Mouse (Mus musculus) gastrocnemius, postnatal 10 days (tissue): ENCODE data around the gene Polr2f. TPM values are rescaled to one million over a fixed set of nuclear protein-coding genes. Genes with fewer than 3 reads are reported as not detected.

Experiments used
- DNase-seq: peaks from one replicate; pipeline ENCODE4 v3.0.0; 2021; ENCODE audit warnings: mixed read lengths
- total RNA-seq, 2 experiments: library from RNA; stranded (reverse); gene quantifications; 2 replicates each; pipeline ENCODE4 v1.2.3; 2021

The Polr2f gene
- total RNA-seq, 2 experiments from 2014 or later, result 73.5 to 80.9 TPM

DNA sequence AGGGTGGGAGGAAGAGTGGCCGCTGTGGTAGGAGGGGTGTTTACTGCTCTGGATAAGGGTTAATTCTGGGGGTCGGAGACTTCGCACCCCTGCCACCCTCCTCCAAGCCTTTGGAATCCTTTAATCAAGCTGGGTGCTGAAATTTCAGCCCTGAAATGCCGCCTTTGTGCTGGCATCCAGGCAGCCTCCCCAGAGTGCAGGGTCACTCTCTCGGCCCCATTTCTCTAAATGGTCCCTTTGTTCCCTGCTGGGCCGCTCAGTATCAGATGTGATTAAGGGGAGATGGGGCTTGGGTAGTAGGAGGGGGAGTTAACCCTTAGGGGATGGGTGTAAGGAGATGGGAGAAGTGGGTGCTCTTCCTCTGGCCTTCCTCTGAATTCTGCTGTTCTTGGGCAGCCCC lies 11.9 kb downstream of the Polr2f start:
- DNase-seq, result no peak

DNA sequence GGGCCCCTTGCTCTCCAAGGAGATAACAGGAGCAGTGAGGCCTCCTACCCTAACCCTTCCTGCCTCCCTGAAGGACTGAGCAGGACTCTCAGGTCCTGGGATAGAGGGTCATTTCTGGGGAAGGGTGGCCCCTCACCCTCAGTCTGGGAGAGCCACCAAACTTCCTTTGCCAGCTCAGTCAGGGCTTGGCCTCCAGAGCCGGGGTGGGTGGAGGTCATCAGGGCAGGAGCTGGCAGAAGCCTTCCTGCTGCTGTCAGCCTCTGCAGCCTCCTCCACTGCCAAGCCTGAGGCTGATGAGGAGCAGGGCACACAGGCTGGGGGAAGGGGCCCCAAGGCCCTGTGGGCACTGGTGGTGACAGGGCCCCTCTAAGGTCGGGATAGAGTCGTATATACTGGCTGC lies 14.8 kb downstream of the Polr2f start:
- DNase-seq, result no peak

DNA sequence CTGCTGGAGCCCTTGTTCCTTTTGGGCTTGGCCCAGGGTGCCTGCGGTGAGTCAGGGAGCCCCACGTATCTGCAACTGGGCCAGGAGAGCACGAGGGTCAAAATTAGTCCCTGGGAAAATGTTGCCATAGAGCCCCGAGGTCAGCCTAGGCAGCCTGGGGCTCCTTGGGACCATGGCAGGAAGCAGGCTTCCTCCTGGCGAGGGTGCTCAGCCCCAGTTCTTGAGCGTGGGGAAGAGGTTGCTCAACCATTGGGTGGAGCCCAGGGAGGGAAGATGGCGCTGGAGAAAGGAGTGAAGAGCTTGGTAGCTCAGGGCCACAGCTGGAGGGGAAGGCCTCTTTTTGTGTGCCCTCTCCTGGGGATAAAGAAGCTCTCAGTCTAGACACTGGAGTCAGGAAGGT lies 21.5 kb downstream of the Polr2f start:
- no peak for DNase-seq

DNA sequence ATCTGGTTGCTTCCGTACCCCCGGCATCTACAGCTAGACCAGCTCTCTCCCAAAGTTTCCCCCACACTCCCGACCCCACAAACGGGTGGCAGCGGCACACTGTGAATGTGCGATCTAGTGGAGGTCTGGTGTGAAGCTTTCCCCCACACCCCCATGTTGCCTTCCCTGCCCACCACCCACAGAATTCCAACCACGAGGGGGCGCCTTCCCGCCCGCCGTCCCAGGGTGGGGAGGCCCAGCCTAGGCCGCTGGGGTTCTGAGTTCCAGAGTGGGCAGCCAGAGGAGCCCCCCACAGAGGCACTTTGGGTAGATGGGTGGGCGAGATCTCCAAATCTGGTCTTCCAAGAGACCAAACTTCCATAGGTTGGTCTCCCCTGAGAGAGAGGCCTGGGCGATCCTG lies 22.0 kb downstream of the Polr2f start:
- DNase-seq, result no peak

DNA sequence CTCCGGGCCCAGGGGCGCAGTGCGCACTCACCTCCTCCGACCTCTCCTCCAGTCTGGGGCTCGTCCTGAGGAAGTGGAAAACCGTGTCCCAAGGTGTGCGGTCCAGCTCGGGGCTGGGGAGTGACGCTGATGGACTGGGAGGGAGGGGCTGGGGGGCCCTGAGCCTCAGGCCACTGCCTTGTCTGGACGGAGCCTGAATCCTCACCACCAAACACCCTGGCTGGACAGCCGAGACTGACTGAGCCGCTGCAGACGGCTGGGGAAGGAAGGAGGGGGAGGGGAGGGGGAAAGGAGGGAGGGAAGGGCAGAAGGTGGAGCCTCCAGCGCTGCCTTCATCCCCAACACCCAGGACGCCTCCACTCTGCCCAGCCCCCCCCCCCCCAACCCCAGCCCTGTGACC lies 23.4 kb downstream of the Polr2f start:
- DNase-seq, result no peak

DNA sequence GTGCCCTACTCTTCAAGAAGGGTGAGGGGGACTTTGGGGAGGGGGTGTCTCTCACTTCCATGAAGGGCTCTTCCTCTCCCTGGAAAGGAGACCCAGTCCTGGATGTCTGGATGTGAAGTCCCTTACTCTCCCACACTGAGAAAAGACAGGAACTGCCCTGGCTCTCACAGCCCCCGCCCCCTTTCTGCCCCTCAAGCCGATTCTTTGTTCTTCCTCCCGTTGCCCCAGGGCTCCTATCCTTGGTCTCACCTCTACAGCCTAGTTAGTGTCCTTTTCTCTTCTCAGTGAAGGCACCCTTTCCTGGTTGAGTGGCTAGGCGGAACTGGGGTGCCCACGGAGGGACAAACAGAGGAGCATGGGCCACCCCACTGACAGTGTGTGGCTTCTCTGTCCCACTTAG lies 24.3 kb downstream of the Polr2f start, which contains the start of gene Sox10:
Gene Sox10, minus strand, starts transcription at position 101 of the 400 bp plus-strand sequence.
- DNase-seq, result no peak

DNA sequence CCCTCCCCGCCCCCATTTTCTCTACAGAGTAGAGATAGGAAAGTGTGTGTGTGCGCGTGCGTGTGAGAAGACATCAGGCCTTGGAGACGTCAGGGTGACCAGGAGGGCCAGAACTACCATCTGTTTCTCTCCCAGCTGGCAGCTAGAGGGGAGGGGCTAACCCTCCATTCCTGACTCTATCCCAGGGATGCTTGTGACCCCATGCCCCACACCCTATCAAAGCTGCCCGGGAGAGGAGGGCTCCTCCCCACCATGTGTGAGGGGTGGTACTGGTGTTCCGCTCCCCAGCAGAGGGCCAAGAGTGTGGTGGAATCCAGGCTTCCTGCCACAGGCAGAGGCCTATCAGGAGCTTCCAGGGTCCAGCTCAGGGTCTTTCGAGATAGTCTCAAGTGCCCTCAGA lies 25.9 kb downstream of the Polr2f start:
- DNase-seq, result no peak

DNA sequence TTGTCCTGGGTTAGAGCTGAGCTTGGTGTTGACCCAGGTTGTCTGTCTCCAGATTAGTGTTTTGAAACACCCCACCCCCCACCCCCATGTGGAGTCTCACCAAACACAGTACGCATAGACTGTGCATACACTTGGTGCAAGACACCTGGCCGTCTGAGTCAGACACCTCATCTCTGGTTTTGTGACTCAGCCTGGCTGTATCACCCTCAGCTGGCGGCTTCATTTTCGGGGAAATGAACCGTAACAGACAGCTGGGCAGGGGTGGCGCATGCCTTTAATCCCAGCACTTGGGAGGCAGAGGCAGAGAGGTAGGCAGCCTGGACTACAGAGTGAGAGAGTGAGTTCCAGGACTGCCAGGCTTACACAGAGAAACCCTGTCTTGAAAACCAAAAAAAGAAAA lies 36.1 kb downstream of the Polr2f start:
- no peak for DNase-seq

DNA sequence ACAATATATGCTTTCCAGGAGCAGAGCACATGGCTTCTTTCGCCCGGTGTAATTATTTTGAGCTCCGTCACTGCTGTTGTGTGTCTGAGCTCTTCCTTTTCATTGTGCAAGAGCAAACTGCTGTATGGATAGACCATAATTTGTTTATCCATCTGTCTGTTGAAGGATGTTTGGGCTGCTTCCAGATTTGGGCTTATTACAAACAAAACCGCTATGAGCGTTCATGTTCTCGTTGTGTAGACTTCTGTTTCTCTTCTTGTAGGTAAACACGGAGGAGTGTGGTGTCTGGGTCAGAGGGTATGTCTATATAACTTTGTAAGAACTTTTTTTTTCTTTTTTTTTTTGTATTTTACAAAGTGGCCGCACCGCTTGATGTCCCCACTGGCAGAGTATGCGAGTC lies 44.4 kb downstream of the Polr2f start:
- no peak for DNase-seq

DNA sequence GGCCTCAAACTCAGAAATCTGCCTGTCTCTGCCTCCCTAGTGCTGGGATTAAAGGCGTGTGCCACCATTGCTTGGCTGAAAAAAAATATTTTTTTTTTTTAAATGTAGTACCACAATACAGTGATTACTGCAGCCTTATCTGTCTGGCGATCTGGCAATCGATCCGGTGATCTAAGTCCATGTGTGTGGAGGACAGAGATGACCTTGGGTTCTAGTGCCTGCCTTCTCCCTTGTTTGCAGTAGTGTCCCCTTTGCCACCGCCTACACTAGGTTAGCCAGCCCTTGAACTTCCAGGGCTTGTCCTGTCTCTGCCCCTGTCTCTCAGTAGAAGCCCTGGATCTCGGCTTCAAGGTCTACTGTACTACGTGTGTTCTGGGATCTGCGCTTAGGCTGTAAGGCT lies 47.0 kb downstream of the Polr2f start:
- no peak for DNase-seq

DNA sequence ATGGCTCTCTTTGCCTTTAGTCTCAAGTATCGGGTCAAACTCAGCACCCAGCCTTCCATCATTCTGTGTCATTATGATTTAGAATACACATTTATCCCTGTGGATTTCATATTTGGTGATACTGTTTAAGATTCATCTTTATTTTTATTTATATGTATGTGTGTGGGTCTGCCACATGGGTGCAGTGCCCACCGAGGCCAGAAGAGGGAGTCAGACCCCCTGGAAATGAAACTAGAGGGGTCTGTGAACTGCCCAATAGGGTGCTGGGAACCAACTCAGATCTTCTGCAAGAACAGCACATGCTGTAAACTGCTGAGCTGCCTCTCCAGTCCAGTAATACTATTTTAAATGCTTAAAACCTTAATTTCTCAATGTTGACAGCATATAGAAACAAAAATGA lies 50.6 kb downstream of the Polr2f start:
- DNase-seq, result no peak

DNA sequence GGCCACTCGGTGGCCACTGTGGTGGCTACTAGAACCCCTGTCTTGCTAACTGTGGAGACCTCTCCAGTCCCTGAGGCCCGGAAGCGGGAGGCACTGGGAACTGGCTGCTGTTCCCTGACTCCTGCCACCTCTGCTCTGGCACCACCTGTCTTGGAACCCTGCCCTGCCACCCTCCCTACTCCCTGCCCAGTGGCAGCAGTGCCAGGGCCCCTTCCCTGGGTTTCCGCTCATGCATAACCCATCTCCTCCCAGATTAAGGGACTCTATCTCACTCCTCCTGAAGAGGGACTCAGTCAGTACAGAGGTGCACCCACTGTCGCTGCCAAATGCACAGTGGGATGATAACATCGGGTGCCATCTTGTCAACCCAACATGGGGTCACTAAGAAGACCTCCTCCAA lies 51.6 kb downstream of the Polr2f start:
- DNase-seq, result peak; percentile 32

DNA sequence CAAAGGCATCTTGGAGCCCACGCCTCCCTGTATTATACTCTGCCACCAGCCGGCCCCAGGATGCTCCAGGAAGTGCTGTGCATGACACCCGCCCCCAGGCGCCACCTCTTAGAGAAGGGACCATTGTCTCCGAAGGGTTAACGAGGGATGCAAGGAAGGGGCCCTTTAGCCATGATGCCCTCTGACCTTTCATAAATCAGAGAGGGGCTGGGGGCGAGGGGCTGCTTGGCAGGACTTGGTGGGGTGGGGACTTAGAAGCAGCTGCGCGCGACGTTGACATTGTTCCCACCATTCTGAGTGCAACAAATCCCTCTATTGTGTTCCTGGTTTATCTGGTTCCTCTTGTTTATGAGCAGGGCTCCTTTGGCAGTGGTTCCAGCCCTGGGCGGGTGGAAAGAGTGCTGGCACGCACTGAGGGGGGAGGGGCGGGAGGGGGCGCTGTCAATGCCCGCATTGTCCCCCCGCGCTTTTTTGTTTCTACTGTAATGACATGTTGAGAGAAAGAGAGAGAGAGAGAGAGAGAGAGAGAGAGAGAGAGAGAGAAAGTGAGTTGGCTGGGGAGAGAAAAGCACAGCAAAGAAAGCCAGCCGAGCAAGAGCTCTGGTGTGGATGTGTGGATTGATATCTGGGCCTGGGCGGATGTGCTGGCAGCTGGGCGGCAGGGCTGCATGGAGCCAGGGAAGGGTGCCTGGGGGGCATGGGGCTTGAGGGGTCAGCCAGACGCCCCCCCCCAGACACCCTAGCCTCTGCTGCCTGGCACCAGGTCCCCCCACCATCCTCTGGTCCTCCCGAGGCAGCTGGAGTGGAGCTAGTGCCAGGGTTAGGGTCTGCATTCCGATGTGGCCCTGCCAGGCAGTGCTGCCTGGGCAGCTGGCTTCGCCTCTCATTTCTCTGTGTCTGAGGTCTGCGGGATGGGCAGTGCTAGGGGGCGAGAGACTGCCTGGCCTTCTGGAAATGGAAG lies 52.4 kb downstream of the Polr2f start:
- peak; percentile 48 for DNase-seq

DNA sequence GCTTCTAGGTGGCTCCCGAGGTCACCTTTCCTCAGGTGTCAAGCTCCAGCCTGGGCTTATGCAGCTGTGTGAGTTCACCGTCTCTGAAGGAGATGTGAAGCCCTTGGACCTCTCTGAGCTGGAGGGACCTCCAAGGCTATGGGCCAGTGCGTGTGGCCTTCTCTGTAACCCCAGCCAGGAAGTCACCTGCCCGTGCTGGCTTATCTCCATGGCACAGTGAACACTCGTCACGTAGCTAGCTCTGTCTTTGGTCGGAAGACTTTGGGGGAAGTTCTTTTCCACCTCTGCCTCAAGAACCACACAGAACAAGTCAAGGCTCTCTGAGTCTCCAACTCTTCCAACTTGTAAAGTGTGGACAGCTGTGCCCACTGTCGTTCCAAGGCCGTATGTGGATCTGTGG lies 53.2 kb downstream of the Polr2f start:
- no peak for DNase-seq

DNA sequence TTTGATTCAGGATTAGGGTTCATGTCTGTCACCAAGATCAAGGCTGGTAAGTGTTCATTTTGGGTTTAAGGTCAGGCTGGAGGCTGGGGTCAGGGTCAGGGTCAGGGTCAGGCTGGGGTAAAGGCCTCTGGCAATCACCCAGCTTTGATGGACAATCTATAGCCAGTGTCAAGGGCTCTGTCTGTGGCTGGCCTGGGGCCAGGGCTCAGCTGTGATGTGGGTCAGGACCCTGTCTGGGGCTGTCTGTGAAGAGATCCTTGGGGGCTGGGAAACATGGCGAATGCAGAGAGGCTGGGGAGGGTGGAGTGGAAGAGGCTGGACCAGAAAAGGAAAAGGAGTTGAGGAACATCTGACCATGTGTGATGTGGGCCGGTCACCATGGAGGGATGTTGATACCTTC lies 54.1 kb downstream of the Polr2f start:
- no peak for DNase-seq

DNA sequence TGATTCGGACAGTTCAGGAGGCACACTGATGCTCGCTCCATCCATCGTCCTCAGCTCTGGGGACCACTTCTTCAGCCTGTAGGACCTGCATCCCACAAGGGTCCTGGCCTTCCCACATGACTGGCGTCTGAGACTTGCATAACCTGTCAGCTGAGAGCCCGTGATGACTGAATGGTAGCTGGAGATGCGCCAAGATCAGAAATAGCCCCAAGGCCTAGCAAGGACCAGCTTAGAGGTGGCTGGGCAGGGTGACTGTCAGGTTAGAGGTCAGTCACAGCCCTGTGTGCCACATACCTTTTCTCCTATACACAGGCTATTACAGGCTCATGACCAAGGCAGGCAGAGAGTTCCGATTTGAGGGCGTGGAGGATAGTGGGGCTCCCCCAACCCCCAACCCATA lies 54.7 kb downstream of the Polr2f start:
- DNase-seq, result no peak

DNA sequence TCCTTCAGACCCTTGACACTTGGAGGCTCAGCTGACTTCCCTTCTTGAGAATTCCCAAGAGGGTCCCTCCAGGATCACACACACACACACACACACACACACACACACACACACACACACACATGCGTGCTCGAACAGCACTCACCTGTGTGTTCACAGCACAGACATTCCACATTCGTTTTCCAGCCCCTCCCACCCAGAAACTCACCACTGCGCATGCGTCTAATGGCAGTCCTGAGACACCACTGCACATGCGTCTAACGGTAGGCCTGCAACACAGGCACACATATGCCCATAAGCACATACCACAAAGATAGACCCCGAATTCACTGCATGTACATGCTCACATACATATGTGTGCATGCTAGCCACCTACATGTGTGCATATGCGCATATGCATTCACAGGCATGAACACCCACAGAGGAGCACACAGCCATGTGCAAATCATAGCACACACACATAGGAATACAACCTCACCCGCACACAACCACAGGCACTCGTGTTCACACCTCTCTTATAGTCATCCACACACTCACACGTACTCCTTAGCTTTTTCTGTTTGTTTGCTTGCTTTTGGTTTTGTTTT lies 58.7 kb downstream of the Polr2f start:
- DNase-seq, result no peak

Other genes with a start within 250 kb of the Polr2f start
- gene Gm49510, start 241.3 kb upstream of the Polr2f start, total RNA-seq, result not detected
- gene Sh3bp1, start 241.2 kb upstream of the Polr2f start, total RNA-seq, result 10 to 100 TPM in 1 of 2 experiments, 1 to 10 TPM in 1; 6.0 to 11.6 TPM
- gene Pdxp, start 227.1 kb upstream of the Polr2f start, total RNA-seq, result 10 to 100 TPM in 1 of 2 experiments, 1 to 10 TPM in 1; 9.4 to 10.1 TPM
- 100 to 1,000 TPM; 679 to 727 TPM for gene Lgals1, start 214.3 kb upstream of the Polr2f start, total RNA-seq
- 10 to 100 TPM; 27.1 to 30.7 TPM for gene Nol12, start 206.1 kb upstream of the Polr2f start, total RNA-seq
- 10 to 100 TPM; 65.1 to 76.8 TPM for gene Triobp, start 193.3 kb upstream of the Polr2f start, total RNA-seq
- 100 to 1,000 TPM; 193 to 214 TPM for gene H1f0, start 112.6 kb upstream of the Polr2f start, total RNA-seq
- under 1 TPM; 0.25 to 0.35 TPM for gene Galr3, start 99.1 kb upstream of the Polr2f start, total RNA-seq
- 1 to 10 TPM; 6.1 to 8.6 TPM for gene Ankrd54, start 78.1 kb upstream of the Polr2f start, total RNA-seq
- gene Eif3l, start 65.8 kb upstream of the Polr2f start, total RNA-seq, result 10 to 100 TPM; 80.0 to 86.2 TPM
- gene Micall1, start 32.1 kb upstream of the Polr2f start, total RNA-seq, result 10 to 100 TPM; 17.4 to 20.4 TPM
- gene 1700088E04Rik, start 244 bp downstream of the Polr2f start, total RNA-seq, result 1 to 10 TPM in 1 of 2 experiments, under 1 TPM in 1; 0.54 to 1.1 TPM
- 1 to 10 TPM; 7.6 to 8.1 TPM for gene Sox10, start 24.2 kb downstream of the Polr2f start, total RNA-seq
- gene Pick1, start 88.2 kb downstream of the Polr2f start, total RNA-seq, result 10 to 100 TPM; 21.4 to 24.8 TPM
- gene Gm49486, start 88.4 kb downstream of the Polr2f start, total RNA-seq, result under 1 TPM; 0.45 to 0.54 TPM
- under 1 TPM in 1 of 2 experiments, not detected in 1; 0.14 TPM for gene Slc16a8, start 113.8 kb downstream of the Polr2f start, total RNA-seq
- 1 to 10 TPM; 3.1 to 3.6 TPM for gene Baiap2l2, start 144.5 kb downstream of the Polr2f start, total RNA-seq
- 1 to 10 TPM; 9.2 to 9.8 TPM for gene Pla2g6, start 187.4 kb downstream of the Polr2f start, total RNA-seq
- 1 to 10 TPM; 2.0 to 2.6 TPM for gene Maff, start 205.6 kb downstream of the Polr2f start, total RNA-seq